Mouse (Mus musculus): ENCODE measurements around the gene Cfap65.

DNA sequence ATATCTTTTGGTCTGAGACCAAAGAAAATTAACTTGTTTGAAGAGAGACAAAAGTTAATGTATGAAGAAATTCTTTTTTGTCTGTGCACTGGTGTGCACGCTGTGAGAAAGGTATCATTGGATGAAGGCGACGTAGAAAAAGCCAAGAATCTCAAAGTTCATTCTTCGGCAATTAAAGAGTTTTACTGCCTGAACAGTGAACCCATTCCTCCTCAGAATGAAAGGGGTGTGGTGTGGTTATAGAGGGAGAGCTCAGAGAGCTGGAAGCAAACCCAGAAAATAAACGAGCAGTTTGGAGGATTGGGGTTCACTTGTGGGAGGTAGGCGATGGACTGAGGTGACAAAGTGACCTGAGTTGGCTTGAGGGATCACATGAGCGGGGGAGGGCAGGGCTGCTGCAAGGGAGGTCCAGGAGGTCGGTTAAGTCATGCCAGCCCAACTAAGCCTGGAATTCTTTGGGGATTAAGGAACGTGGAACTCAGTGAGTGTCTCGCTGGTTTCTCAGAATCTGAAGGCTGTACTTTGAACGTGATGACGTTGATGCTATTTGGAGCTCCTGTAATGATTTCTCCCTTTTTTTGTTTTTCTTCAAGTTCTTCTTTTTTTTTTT lies 927 bp upstream of the Cfap65 start:
- TF ChIP-seq POLR2A (IDR thresholded peaks at IDR 0.05; ENCODE audit: low read depth, low read length) (no peak), CTCF (IDR thresholded peaks at IDR 0.05; ENCODE audit: extremely low read depth, insufficient read depth, insufficient read length, insufficient replicate concordance) (no peak)

All from spleen, adult 2 months (tissue).